Mouse (Mus musculus) midbrain, embryonic 16.5 days (tissue): ENCODE results near the gene Casz1. TPM values are rescaled to one million over a fixed set of nuclear protein-coding genes. Genes with fewer than 3 reads are reported as not detected.

Experiments
- ATAC-seq: fragments of 200-750 bp; cut with Nextera tagmentation; 2 replicates; pipeline ENCODE4 v1.8.0; 2017; ENCODE audit warnings: moderate TSS enrichment
- H3K27ac ChIP-seq: fragments of 300-500 bp; sonication (generic); 2 replicates; pipeline ENCODE4 v1.5.1; 2014; ENCODE audit warnings: mild to moderate bottlenecking, low read length, mixed read lengths
- H3K27me3 ChIP-seq: fragments of 300-500 bp; sonication (generic); 2 replicates; pipeline ENCODE4 v1.6.1; 2014; ENCODE audit warnings: low read depth, low read length, mixed read lengths; ENCODE audit not compliant: control insufficient read depth, insufficient read depth
- H3K36me3 ChIP-seq: fragments of 300-500 bp; sonication (generic); 2 replicates; pipeline ENCODE4 v1.6.1; 2014; ENCODE audit warnings: mild to moderate bottlenecking, low read length, moderate library complexity, mixed read lengths; ENCODE audit not compliant: control insufficient read depth, insufficient read depth
- H3K4me1 ChIP-seq: fragments of 300-500 bp; sonication (generic); 2 replicates; pipeline ENCODE4 v1.6.1; 2014; ENCODE audit warnings: mild to moderate bottlenecking, low read length, mixed read lengths; ENCODE audit not compliant: control insufficient read depth, insufficient read depth
- H3K4me2 ChIP-seq: fragments of 300-500 bp; sonication (generic); 2 replicates; pipeline ENCODE4 v1.6.1; 2014; ENCODE audit warnings: mild to moderate bottlenecking, low read length, mixed read lengths
- H3K4me3 ChIP-seq: fragments of 300-500 bp; sonication (generic); 2 replicates; pipeline ENCODE4 v1.5.1; 2014; ENCODE audit warnings: low read depth, mild to moderate bottlenecking, low read length, moderate library complexity, mixed read lengths
- H3K9ac ChIP-seq: fragments of 300-500 bp; sonication (generic); 2 replicates; pipeline ENCODE4 v1.6.1; 2014; ENCODE audit warnings: low read depth, low read length, mixed read lengths
- H3K9me3 ChIP-seq: fragments of 300-500 bp; sonication (generic); replicated peaks from 2 replicates; pipeline ENCODE4 v1.6.1; 2014; ENCODE audit warnings: mild to moderate bottlenecking, low read length, mixed read lengths; ENCODE audit not compliant: control insufficient read depth, poor library complexity, severe bottlenecking
- WGBS: fragments of 180-500 bp; shearing (Covaris S2); extraction: QIAGEN DNeasy Blood & Tissue Kit; methylation state at CpG from one replicate; pipeline ENCODE4 v1.1.7; 2014; 5-methylcytosine and 5-hydroxymethylcytosine counted together
- polyA plus RNA-seq: library from polyadenylated mRNA; unstranded; fragments of >200 nt; fragmentation: Nextera tagmentation; extraction: Ambion mirVana; gene quantifications from 2 replicates; pipeline ENCODE4 v1.2.1, GENCODE M21; 2015

The Casz1 gene
- polyA plus RNA-seq, 1 experiment from 2014 or later: 2.6 TPM

DNA sequence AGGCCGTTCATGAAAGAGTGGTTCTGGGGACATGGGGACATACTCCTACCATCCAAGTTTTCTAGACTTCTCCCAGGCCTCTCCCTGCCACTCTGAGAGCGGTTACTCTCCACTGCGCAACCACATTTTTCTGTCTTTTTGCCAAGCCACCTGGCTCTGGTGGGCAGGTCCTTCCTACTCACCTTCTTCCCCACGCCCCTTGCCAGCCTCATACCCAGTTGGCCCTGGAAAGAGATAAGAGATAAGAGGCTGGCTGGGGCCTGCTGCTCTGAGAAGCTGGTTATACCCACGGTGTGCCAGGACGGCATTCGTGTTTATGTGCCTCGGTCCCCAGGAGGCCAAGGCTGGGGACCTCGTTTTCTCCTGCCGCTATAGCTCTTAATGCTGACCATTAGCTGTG is 102.6 kb downstream of the Casz1 start:
- Histone ChIP-seq H3K27ac (no peak overlapping the region), H3K4me2 (no peak overlapping the region), H3K27me3 (peaks cover 20% of the 10 kb centered on the region), H3K9me3 (no peaks in the 10 kb centered on the region), H3K36me3 (no peaks in the 10 kb centered on the region), H3K4me1 (peaks cover 1% of the 10 kb centered on the region), H3K9ac (no peak overlapping the region), H3K4me3 (no peak overlapping the region)
- no peak for ATAC-seq
- WGBS: 92% methylated on average over 10 of the region's 10 CpGs

DNA sequence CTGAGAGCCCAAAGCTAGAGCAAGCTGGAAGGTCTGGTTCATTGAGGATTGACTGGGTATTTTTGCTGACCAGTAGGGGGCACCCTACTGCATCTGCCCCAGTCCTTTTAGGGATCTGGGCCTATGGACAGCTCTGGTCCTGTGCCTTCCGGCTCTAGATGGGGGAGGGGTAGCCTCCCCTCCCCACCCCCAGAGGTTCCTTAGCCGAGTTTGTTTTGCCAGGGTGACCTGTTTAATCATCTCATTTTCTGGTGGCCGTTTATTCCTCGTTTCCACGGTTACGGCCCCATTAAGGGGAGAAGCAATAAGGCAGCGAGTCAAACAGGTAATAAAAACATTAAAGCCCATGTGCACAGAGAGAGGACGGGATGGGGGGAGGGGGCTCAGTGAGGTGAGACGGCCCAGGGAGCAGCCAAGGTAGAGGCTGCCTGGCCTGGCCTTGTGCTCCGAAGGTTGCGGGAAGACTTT is 104.0 kb downstream of the Casz1 start:
- no peak overlapping the region for H3K4me2 ChIP-seq
- H3K9ac ChIP-seq: no peak overlapping the region
- no peaks in the 10 kb centered on the region for H3K36me3 ChIP-seq
- 52% methylated on average over 11 of the region's 11 CpGs for WGBS
- no peak overlapping the region for H3K4me3 ChIP-seq
- H3K9me3 ChIP-seq: no peaks in the 10 kb centered on the region
- H3K4me1 ChIP-seq: no peaks in the 10 kb centered on the region
- peaks cover 12% of the 10 kb centered on the region for H3K27me3 ChIP-seq
- ATAC-seq: no peak
- no peak overlapping the region for H3K27ac ChIP-seq

DNA sequence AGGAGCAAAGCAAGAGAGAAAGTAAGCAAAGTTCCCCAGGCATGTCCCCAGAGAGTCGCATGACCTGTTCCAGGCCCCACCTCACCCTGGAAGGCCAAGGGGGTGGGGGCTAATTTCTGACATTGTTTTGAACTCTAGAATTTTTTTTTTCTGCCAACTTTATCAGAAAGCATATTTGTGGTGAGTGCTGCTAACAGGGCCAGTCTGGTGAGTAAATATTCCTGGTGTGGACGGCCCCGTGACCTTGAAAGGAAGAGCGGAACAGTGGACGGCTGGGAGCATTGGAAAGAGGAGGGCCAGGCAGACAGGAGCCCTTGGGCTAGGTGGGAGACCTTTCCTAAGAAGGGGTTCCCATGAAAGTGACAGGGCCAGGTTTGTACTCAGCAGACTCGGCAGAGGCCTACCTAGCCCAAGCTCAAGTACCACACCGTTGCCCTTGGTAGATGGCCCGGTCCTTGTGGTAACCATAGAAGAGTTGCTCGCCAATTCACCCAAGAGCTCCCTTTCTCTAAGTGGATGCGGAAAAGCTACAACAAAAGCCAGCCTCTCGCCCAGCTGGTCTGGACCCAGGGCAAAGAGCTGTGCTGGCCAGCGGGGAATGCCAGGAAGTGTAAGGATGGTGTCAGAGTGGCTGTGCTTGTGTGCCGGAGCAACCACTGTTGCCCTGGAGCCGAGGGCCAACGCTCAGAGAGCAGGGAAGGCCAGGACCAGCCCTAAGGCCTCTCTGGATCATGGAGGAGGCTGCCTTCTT is 104.7 kb downstream of the Casz1 start:
- no peak for ATAC-seq
- 85% methylated on average over 15 of the region's 15 CpGs for WGBS
- Histone ChIP-seq H3K9me3 (no peaks in the 10 kb centered on the region), H3K4me1 (no peaks in the 10 kb centered on the region), H3K4me3 (no peak overlapping the region), H3K4me2 (no peak overlapping the region), H3K36me3 (no peaks in the 10 kb centered on the region), H3K27ac (no peak overlapping the region), H3K9ac (no peak overlapping the region), H3K27me3 (peaks cover 12% of the 10 kb centered on the region)

DNA sequence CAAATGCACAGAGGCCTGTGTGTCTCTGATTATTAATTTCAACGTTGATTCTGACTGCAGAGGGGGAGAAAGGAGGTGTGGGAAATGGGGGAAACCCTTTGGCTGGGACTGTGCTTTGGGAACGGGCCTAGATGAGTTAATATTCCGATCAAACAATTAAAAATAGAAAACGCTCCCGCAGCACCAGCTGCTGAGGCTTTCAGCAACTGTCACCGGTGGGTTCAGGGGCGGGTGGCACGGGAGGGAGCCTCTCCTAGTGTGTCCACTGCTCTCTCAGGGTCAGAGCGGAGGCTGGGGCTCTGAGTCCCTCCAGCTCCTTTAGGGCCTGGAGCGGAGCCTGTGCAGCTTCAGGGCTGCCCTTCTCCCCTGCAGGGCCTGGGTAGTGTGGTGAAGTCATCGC is 105.3 kb downstream of the Casz1 start:
- no peak for ATAC-seq
- Histone ChIP-seq H3K4me2 (no peak overlapping the region), H3K9ac (no peak overlapping the region), H3K4me1 (no peaks in the 10 kb centered on the region), H3K4me3 (no peak overlapping the region), H3K27me3 (peaks cover 12% of the 10 kb centered on the region), H3K27ac (no peak overlapping the region), H3K36me3 (no peaks in the 10 kb centered on the region), H3K9me3 (no peaks in the 10 kb centered on the region)
- WGBS: 54% methylated on average over 11 of the region's 11 CpGs

DNA sequence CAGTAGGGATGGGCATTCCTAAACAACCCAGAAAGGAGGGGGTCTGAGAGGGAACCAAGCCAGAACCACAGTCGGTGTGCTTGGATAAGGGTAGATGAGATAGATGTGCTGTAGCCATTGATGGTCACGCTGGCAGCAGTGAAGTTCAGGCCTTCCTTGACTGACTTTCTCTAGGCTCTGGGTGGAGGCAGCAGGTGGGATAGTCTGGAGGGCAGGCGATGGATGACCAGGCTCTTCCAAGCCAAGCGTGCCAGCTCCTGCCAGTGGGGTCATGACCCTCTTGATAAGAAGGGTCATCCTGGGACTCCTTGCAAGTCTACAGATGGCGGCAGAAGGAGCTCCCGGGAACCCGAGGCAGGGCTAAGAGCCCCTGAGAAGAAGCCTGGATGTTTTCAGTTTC is 107.9 kb downstream of the Casz1 start:
- Histone ChIP-seq H3K4me2 (no peak overlapping the region), H3K4me3 (no peak overlapping the region), H3K9me3 (no peaks in the 10 kb centered on the region), H3K27ac (no peak overlapping the region), H3K9ac (no peak overlapping the region), H3K4me1 (peaks cover 5% of the 10 kb centered on the region; the same call in 1 of the 2 replicates), H3K27me3 (peaks cover 8% of the 10 kb centered on the region), H3K36me3 (no peaks in the 10 kb centered on the region)
- no peak for ATAC-seq
- WGBS: 62% methylated on average over 7 of the region's 7 CpGs

DNA sequence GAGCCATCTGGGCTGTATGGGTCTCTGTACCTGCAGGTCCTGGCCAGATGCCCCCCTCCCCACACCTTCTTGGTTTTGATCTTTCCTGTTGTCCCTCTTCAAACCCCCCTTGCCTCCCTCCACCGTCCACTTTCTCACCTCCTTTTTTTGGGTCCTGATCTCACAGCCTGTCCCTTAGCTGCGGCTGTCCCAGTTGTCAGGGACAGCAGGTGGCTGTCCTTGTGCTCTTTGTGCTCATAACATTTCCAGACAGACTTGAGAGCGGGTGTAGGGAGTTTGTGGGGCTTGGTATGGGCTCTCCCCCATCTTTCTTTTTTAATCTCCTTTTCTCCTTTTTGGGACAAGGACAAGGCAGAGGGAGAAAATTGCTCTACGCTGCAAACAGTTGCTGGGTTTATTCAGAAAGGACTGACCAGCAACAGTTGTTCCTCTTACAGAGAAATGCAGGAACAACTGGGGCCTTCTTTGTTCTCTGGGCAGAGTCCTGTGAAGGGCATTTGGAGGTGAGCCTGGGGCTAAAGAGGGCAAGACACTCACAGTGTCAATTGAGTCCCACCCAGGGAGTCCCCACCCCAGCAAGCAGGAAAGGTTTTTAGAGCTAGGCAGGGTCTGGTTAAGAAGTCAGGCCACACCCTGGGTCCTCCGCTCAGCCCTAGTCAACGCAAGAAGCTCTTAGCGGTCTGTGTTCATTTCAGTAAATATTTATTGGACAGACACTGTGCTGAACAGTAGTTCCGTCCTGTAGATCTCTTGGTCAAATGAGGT is 108.8 kb downstream of the Casz1 start:
- H3K4me3 ChIP-seq: no peak overlapping the region
- H3K36me3 ChIP-seq: no peaks in the 10 kb centered on the region
- no peak overlapping the region for H3K4me2 ChIP-seq
- ATAC-seq: no peak
- peaks cover 7% of the 10 kb centered on the region; the same call in 1 of the 2 replicates for H3K27me3 ChIP-seq
- no peaks in the 10 kb centered on the region for H3K9me3 ChIP-seq
- peaks cover 5% of the 10 kb centered on the region; the same call in 1 of the 2 replicates for H3K4me1 ChIP-seq
- 57% methylated on average over 8 of the region's 8 CpGs for WGBS
- H3K9ac ChIP-seq: no peak overlapping the region
- H3K27ac ChIP-seq: no peak overlapping the region

DNA sequence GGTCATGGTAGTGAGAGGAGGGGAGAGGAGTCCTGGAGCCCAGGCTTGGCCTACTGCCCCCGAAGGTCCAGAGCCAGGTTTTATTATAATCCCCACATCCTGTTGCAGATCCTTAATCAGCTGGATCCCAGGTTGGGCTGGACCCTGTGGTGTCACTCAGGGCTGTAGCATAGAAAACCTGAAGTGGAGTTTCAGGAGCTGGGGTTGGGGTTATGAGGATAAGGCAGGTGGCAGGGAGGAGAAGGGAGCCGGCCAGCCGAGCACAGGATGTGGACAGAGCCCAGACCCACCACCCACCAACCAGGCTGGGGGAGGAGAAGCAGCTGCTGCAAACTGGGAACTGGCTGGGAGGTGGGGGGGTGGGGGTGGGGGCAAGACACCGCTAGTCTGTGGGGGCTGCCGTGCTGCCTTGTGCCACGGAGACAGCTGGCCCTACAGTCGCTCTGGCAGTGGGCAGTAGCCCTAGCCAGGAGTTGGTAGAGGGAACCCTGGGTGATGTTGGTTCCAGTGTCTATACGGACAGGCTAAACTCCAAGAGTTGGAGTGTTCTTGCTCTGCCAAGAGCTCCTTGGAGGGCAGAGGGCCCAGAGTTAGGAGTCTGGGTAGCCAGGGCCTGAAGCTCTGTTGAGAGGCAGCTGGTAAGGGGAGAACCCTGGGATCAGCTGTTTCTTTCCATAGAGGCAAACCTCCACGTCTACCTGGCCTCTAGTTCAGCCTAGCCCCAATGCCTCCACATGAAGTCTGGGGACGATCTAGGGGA is 110.8 kb downstream of the Casz1 start:
- Histone ChIP-seq H3K4me1 (peaks cover 5% of the 10 kb centered on the region; the same call in 1 of the 2 replicates), H3K9me3 (no peaks in the 10 kb centered on the region), H3K27ac (no peak overlapping the region), H3K27me3 (peaks cover 10% of the 10 kb centered on the region; the same call in 1 of the 2 replicates), H3K4me3 (no peak overlapping the region), H3K36me3 (no peaks in the 10 kb centered on the region), H3K4me2 (no peak overlapping the region), H3K9ac (no peak overlapping the region)
- 30% methylated on average over 10 of the region's 10 CpGs for WGBS
- peak; percentile 69 for ATAC-seq

DNA sequence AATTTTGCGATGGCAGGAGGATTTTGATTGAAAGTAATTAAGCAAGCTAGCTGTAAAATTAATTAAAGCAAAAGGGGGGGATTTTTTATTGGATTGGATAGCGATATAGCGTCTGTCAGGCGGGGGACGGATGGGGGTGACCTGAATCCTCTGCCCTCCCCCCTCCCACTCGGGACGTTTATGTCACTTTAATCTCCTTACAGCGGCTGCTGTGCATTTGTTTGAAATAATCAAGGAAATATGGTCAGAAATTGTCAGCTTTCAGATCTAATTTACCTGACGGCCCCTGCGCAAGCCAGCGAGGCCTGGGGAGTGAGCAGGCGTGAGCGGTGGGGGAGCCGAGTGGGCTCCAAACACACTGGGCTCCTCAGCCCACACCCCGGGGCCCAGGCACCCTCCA is 111.6 kb downstream of the Casz1 start:
- 57% methylated on average over 15 of the region's 15 CpGs for WGBS
- no peak overlapping the region for H3K27ac ChIP-seq
- no peak overlapping the region for H3K9ac ChIP-seq
- peaks cover 8% of the 10 kb centered on the region for H3K4me1 ChIP-seq
- peaks cover 12% of the 10 kb centered on the region; the same call in 1 of the 2 replicates for H3K27me3 ChIP-seq
- no peak overlapping the region for H3K4me2 ChIP-seq
- no peak for ATAC-seq
- no peaks in the 10 kb centered on the region for H3K36me3 ChIP-seq
- H3K4me3 ChIP-seq: no peak overlapping the region
- no peaks in the 10 kb centered on the region for H3K9me3 ChIP-seq
